Mouse (Mus musculus) brain, embryonic 14.5 days (tissue): ENCODE data around the gene Ano5.

Experiments
- CTCF ChIP-seq: fragments of 200-500 bp; IDR thresholded peaks from 2 replicates; pipeline ENCODE4 v1.5.1; 2012; ENCODE audit warnings: inconsistent platforms, mild to moderate bottlenecking, moderate library complexity, borderline replicate concordance; ENCODE audit not compliant: insufficient read depth, insufficient read length; ENCODE audit errors: extremely low read depth
- POLR2A ChIP-seq: fragments of 200-500 bp; IDR thresholded peaks from 2 replicates; pipeline ENCODE4 v1.6.1; 2012; ENCODE audit warnings: mild to moderate bottlenecking, inconsistent platforms, borderline replicate concordance; ENCODE audit not compliant: poor library complexity, insufficient read depth, insufficient read length, severe bottlenecking; ENCODE audit errors: extremely low read depth

DNA sequence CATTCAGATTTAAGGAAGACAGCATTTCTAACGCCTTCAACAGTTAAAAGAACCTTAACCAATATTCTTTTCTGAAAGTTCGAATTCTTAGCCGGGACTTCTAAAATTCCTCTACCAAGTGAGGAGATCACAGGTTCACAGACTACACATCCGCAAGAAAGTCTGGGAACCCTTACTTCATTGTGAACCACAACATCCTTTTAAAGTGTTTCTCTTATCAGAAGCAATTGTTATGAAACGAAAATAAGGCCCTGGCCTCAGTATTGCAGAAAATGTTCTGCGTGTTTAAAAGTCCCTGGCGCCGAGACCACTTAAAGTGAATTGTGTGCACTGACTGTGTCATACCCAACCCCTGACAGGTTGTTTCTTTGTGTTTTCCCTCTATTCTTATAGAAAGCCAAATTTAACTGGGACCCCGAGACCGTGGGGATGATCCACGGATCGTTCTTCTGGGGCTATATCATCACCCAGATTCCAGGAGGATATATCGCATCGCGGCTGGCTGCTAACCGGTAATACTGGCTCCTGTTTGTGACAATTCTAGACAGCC lies 115.7 kb downstream of the Ano5 start:
- TF ChIP-seq CTCF = no peak
- no peak for TF ChIP-seq POLR2A
